Mouse (Mus musculus) colon, adult 2 months (tissue): Measurements from ENCODE around the gene Fthl17f. TPM values are rescaled to one million over a fixed set of nuclear protein-coding genes. Genes with fewer than 3 reads are reported as not detected.

Experiments used
- polyA plus RNA-seq: library from polyadenylated mRNA; depleted of rRNA; stranded (reverse); fragments of >200 nt; gene quantifications from 2 replicates; pipeline ENCODE4 v1.2.3, GENCODE M21; 2012; rRNA removed

Gene Fthl17f
- polyA plus RNA-seq: not detected in 2 replicates

GRCm38 (mm10) chrX:9062715-9063114 lies at the start of gene Fthl17f:
Gene Fthl17f, plus strand, starts transcription at chrX:9063015.

GRCm38 (mm10) chrX:9033193-9033592 lies 29.6 kb upstream of the Fthl17f start, which contains the start of gene Fthl17e:
Gene Fthl17e, plus strand, starts transcription at chrX:9033493.

GRCm38 (mm10) chrX:9104262-9104661 lies 41.4 kb downstream of the Fthl17f start, which contains the start of gene 4930402K13Rik:
Gene 4930402K13Rik, plus strand, starts transcription at chrX:9104562.

Other genes starting within 250 kb of the Fthl17f start
- gene Gm6592, start 219.0 kb upstream of the Fthl17f start, polyA plus RNA-seq: not detected in 2 replicates
- not detected in 2 replicates for gene Gm5751, start 188.8 kb upstream of the Fthl17f start, polyA plus RNA-seq
- gene B630019K06Rik, start 170.6 kb upstream of the Fthl17f start, polyA plus RNA-seq: 2.8 TPM in 2 replicates
- gene Fthl17b, start 100.0 kb upstream of the Fthl17f start, polyA plus RNA-seq: not detected in 2 replicates
- gene Fthl17c, start 86.5 kb upstream of the Fthl17f start, polyA plus RNA-seq: not detected in 2 replicates
- not detected in 2 replicates for gene Fthl17d, start 76.3 kb upstream of the Fthl17f start, polyA plus RNA-seq
- gene Fthl17e, start 29.5 kb upstream of the Fthl17f start, polyA plus RNA-seq: not detected in 2 replicates
- not detected in 2 replicates for gene 4930402K13Rik, start 41.5 kb downstream of the Fthl17f start, polyA plus RNA-seq
- gene Lancl3, start 136.9 kb downstream of the Fthl17f start, polyA plus RNA-seq: 1.4 and 1.5 TPM in 2 replicates
- not detected in 2 replicates for gene Gm14862, start 193.9 kb downstream of the Fthl17f start, polyA plus RNA-seq
- 7.8 and 8.0 TPM in 2 replicates for gene Xk, start 209.7 kb downstream of the Fthl17f start, polyA plus RNA-seq
- gene H2al1m, start 220.7 kb downstream of the Fthl17f start, polyA plus RNA-seq: 1.2 TPM in 1 of 2 replicates, not detected in the other